Mouse (Mus musculus): ENCODE results near the gene Baiap2.

Baiap2 gene

DNA sequence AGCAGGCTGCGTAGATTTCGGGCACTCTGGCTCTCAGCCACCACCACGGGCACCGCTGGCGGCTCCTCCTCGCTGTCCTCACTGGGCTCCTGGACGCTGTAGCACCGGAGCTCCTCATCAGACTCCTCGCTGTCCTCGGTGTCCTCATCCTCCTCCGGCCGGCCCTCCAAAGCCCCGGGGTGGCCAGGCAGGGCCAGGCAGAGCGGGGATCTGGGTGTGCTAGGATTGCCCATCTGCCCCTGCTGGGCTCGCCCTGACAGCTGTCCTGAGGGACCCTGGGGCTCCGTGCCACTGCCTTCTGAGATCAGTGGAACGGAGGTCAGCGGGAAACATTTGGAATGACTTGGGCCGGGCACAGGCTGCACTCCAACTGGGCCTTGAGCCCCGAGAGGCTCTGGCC, 67.4 kb downstream of the Baiap2 start:
- in situ Hi-C loops (cut with MboI, MseI) = no loop called here

DNA sequence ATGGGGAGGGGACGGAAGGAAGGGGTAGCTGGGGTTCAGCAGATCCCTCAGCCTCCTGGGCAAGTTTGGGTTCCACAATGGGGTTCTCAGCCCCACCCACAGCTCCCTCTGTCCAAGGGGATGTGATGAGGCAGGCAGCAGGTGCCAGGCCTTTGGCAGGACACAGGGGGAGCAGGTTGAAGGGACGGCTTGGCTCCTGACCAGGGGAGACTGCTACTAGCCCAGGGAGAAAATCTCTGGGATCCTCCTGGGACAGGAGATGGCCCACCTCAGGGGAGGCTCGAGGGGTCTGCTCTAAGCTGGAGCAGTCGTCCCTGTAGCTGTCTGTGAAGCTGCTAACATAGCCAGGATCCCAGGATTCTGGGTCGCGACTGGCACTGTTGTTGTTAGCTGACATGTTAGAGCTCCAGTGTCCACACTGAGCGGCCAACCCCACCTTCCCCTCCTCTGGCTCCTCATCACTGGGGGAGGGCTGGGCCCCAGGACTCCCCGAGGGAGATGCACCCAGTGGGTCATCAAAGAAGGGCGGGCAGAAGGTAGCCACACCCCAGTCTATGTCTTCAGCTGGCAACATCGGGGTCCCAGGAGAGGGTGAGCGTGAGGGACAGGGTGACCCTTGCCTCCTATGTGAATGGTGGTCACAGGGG, 68.7 kb downstream of the Baiap2 start:
- in situ Hi-C loops (cut with MboI, MseI) = no loop called here

DNA sequence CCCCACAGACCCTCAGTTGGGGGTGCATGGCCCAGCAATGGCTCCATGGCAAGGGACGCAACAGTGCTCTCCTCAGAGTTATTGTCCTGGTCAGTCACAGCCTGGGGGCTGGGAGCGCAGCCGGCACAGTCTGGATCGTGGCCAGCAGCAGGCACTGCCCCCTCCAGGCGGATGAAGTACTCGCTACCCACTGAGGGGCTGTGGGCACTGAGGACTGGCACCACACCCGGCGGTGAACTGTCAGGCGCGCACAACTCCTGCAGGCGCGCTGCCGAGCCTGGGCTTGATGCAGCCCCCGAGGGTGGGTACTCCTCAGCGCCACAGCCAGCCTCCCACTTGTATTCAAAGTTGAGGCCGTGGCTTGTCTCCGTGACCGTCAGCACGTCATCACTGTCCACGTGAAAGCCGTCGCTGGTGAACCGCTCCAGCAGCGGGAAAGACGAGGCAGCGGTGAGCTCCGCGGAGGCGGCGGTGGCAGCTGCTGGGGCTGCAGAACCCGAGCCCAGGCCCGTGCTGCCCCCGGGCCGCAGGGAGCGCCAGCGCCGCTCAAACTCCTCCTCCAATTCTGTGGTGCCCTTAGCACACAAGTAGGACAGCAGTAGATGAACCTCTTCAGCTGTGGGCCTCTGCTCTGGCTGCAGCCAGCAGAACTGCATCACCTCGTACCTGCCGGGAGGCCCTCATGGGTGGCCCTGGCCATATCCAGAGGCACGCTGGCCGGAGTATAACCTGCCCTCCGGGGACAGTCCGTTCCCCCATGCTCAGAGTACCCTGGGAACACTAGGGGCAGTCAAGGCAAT, 69.4 kb downstream of the Baiap2 start:
- in situ Hi-C loops (cut with MboI, MseI) = no loop called here

DNA sequence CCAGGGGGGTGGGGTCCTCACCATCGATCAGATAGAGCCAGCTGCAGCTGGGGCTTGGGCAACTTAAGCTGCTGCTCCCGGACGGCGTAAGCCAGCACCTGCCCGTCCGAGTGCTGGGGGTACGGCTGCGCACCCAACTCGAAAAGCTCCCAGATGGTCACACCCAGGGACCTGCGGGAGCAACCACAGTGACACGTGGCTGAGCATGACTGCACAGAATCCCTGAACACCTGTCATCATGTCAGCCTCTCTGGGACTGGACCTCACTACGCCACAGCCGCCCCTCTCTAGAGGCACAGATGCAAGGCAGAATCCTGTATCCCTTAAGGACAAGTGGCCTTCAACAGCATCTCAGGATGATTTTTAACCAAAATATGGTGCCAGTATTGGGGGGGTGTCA, 70.1 kb downstream of the Baiap2 start:
- in situ Hi-C loops (cut with MboI, MseI) = no loop called here

DNA sequence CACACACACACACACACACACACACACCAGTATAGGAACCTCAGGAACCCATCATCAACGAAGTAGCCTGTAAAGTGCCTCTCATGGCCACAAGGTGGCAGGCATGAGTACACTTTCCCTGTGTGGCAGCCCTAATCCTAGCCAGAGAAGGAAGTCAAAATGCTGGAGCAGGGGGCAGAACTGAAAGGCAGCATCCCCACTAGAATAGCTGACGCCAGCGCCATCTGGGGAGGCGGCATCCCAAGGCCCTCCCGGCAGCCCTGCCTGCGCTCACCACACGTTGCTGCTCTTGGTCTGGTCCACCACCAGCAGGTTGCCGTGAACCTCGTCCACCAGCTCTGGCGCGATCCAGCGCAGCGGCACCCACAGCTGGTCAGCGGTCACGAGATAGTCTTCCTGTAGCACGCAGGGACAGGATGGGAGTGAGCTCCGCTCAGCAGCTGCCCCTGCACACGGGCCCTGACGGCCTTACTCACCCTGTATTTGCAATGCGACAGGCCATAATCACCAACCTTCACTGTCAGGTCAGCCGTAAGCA, 70.7 kb downstream of the Baiap2 start:
- in situ Hi-C loops (cut with MboI, MseI) = no loop called here

DNA sequence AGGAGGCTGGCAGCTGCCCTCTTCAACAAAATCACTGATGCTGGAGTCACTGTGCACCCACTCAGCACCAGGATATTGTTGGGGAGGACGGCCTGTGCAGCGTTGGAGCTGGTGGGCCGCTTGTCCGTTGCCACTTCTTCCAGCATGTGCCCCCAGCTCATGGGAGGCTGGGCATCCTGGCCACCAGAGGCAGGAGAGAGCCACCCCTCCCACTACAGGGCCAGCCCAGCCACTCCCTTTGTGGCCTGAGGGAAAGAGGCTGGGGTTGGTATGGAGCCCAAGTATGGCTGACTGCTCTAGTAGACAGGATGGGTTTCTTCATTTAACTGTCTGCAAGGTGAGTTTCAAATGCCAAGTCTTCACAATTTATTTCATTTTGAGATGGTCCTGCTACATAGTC, 72.2 kb downstream of the Baiap2 start:
- in situ Hi-C loops (cut with MboI, MseI) = no loop called here

DNA sequence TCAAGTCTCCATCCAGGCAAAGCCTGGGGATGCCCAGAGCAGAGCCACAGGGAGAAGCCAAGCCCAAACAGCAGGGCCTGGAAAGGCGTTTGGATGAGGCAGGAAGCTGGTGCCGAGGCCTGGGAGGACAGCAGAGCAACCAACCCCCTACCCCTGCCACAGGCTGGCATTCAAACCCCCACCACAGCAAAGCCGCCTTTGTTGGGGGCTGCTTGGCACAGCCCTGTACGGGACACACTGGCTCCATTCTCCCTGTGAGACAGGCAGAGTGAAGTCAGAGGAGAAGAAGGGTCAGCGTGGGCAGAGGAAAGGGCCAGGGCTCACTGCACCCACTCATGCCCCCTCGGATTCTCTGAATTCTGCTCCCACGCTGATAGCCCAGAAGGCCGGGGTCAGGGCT, 74.4 kb downstream of the Baiap2 start:
- in situ Hi-C loops (cut with MboI, MseI) = no loop called here

DNA sequence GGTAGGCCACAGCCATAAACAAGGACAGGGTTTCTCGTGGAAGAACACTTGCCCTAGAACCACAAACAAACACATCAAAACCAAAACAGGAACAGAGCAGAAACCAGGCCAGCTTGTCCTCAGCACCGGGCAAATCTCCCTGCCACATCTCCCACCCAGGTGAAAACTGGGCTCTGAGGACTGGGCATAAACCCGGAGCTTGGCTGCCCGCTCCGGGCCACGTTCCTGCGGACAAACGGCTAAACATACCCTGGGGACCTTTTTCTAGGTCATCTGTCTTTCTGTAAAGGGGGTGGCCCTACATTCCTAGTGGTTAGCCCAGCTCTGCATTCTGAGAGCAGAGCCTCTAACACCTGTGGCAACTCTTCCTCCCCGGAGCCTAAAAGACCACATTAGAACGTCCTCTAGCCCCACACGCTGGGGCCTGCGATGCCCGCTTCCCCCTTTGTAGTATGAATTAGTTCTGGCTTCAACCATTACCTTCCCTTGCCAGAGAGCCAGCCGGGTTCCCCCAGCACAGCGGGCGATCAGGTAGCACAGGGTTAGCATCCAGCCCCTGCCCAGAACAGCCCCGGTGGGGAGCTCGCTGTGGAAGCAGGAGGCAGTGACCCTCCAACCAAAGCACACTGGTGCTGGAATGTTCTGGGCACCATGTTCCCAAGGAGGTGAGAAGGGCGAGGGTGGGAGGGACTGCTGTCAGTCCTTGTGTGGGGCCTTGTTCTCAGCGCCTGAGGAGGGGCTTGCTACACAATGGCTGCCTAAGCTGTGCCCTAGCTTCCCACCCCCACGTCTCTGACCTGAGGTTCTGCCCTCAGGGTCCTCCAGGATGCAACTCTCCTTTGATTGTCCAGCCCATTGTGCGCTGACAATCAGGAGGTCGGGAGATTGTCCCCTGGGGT, 77.2 kb downstream of the Baiap2 start:
- in situ Hi-C loops (cut with MboI, MseI) = loop anchor here in 1 of 2 experiments (10.0 kb wide), 1 partner anchor 1475 kb away; no protein-coding TSS in a partner anchor

DNA sequence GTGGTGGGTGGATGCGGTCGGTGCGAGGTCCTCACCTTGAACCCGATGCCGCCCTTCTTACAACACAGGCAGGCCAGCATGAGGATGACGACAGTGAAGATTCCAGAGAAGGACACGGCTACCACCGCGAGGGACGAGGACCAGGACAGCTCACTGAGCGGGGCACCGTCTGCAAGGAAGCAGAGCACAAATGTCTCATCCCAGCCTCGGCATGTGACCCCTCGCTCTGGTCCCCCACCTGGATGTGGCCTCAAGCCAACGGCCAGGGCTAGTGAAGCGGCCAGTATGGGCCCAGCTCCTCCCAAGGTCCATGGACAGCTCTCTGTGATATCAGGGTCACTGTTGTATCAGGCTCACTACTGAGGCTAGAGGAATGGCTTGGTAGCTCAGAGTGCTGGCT, 78.8 kb downstream of the Baiap2 start:
- in situ Hi-C loops (cut with MboI, MseI) = loop anchor here in 1 of 2 experiments (10.0 kb wide), 1 partner anchor 1473 kb away; no protein-coding TSS in a partner anchor

DNA sequence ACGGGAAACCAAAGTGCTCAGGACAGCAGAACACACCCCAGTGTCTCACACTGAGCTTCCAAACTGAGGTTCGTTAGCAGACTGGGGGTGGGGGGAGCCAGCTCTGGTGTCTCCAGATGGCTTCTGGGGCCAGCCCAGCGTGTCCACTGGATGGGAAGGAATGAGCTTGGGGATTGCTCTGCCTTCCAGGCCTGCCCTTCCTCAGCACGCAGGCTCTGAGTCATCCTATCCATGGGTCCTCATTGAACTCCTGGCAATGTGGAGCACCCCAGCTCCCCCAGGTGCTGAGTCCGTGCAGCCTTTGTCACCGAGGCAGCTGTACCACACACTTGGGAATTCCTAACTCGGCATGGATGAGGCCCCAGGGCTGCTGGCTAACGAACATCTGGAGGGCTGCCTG, 79.7 kb downstream of the Baiap2 start:
- in situ Hi-C loops (cut with MboI, MseI) = loop anchor here in 1 of 2 experiments (10.0 kb wide), 1 partner anchor 1473 kb away; no protein-coding TSS in a partner anchor

DNA sequence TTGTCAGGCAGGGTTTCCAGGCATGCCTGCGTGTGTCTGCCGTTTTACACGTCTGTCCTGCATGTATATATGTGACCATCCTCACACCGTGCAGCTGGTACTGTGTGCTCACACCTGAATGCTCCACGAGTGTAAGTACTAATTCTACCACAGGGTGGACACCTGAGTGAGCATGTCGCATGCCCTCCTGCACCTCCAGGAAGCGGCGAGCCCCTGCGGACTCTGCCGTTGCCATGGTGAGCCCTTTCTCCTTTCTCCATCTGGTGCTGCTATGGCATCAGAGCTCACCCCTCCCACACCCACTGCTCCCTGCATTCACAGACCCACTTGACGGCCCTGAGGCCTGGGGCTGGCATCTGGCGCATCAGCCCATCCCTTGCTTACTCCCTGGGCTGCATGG, 80.3 kb downstream of the Baiap2 start:
- in situ Hi-C loops (cut with MboI, MseI) = loop anchor here in 1 of 2 experiments (10.0 kb wide), 1 partner anchor 1472 kb away; no protein-coding TSS in a partner anchor

DNA sequence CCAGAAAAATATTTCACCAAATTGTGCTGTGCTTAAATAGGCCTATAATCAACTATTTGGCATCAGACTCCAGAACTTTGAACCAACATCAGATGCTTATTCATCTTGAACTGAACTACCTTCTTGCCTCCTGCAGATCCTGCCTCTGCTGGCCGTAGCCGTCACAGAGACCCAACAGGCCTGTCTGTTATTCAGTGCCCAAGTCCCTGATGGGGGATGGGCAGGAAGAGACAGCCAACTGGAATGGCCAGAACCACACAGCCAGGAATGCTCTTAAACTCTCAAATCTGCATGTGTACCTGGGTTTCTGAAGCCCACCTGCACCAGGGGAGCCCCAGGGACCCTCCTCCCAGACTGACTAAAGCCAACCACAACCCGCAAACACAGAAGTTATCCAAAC, 84.4 kb downstream of the Baiap2 start:
- in situ Hi-C loops (cut with MboI, MseI) = loop anchor here in 1 of 2 experiments (10.0 kb wide), 1 partner anchor 1468 kb away; no protein-coding TSS in a partner anchor

DNA sequence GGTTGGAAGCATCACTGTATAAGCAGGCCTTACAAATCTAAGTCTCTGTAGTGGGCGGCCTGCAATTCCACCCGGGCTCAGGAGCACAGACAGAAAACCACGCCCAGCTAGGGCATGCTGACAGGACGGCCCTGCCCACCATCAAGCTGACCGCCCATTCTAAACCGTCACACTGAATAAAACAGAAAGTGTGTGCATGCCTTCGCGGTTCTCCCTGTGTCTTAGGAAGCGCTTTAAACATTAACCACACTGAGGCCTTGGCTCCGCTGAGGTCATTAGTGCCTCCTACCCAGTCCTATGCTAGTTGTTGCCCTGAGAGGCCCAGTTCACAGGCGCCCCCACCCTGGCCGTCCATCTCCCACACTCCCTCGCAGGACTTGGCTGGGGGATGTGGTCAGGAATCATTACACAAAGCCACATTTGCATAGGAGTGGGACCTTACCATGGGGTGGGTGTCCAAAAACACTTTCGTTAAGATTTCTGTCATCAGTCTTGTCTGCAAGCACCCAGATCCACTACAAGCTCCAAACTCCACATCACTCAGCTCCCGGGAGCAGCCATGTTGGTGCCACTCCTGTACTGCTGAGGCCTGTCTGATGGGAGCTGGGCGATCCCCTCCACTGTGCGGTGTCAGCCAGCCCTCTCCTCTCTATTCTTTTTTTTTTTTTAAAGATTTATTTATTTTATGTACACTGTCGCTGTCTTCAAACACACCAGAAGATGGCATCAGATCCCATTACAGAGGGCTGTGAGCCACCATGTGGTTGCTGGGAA, 85.9 kb downstream of the Baiap2 start:
- in situ Hi-C loops (cut with MboI, MseI) = loop anchor here in 1 of 2 experiments (10.0 kb wide), 1 partner anchor 1466 kb away; no protein-coding TSS in a partner anchor

DNA sequence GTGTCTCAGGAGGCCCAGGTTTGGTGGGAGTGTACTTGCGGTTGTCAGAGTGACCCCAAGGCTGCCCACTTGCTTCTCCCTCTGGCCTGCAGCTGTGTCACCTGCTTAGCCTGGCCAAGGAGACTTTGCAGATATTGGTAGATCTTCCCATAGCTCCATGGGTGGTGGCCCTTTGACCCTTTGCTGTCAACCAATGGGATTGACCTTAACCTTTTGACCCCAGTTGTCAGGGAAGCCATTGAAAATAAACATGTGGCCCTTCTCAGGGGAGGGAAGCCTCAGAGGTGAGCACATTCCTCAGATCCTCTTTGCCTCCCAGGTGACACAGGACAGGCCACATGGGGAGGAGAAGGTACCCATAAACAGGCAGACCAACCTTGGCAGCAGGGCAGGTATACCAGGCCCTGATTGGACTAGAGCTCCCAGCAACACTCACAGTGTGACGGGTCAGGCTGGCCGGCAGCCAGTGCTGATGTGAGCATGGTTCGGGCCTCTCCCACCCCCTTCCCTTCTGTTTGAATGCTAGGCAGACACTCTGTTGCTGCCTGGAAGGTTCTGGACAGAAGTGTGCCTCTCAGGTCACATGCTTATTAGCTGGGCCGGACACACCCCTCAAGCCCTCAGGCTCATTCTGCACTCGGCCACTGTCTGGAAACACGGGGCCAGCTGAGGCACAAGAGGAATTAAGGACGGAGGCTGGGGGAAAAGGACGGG, 87.0 kb downstream of the Baiap2 start:
- in situ Hi-C loops (cut with MboI, MseI) = loop anchor here in 1 of 2 experiments (10.0 kb wide), 2 partner anchors 1125 to 1465 kb away; no protein-coding TSS in a partner anchor

DNA sequence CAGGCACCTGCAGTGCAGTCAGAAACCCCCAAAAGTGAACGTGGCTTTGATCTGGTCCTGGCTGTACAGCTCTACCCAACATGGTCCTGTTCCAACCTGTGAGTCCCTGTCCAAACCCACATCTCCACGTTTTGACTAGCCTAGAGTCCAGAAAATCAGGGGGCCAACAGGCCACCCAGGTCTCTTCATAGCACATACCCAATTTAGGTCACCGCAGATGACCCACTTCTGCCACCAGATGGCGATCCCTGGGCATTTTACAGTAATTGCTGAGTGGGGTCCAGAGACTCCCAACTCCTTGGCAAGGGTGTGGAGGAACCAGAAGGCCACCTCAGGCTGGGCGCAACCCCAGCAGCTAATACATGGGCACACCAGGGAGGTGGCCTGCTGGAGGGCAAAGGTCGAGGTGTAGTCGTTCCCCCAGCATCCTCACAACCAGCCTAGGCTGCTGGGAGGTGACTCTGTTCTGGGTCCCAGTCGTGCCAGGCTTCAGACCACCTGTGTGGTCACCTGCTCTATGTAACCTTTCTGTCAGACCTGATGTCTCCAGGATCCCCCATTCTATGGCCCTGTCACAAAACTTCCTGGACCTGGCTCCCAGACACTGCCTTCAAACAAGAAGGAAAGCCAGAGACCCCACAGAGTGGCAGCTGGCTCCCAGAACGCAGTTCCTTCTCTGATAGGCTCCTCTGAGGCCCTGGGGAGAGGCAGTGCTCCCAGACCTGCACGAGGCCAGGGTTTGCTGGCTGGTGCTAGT, 87.8 kb downstream of the Baiap2 start:
- in situ Hi-C loops (cut with MboI, MseI) = loop anchor here in 1 of 2 experiments (10.0 kb wide), 1 partner anchor 1126 kb away; no protein-coding TSS in a partner anchor

DNA sequence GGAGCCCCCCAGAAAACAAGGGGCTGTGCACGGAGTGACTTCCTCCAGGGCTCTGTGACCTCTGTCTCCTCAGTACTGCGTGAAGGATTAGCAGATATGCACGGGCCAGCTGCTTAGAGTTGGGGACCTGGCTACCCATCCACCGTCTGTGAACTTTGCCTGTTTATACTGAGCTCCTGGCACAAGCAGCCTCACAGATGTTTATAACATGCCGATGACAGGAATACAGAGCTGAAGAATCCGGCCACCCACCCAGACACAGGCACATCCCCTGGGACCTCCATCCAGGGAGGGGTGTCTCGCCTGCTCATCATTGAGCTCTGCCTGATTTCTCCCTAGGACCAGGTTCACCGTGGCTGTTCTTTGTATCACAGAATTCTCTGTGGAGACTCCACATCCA, 89.5 kb downstream of the Baiap2 start:
- in situ Hi-C loops (cut with MboI, MseI) = loop anchor here in 1 of 2 experiments (10.0 kb wide), 1 partner anchor 1127 kb away; no protein-coding TSS in a partner anchor

DNA sequence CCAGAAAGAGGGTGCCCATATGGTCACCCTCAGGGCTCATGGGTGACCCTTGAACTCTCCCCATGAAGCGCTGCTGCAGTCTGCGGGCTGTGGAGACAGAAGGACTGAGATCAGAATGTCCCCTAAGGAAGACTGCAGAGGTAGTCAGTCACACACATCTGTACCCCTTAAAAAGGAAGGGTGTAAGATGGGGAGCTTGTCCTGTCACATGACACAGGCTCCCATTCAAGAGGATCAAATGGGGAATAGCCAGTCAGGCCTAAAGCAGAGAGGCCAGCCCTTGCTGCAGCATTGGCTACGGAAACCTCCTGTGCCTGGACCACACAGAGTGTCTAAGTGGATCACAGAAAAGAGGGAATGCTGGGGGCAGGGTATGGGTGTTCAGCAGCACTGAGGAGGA, 90.9 kb downstream of the Baiap2 start:
- in situ Hi-C loops (cut with MboI, MseI) = loop anchor here in 1 of 2 experiments (10.0 kb wide), 1 partner anchor 1129 kb away; no protein-coding TSS in a partner anchor

DNA sequence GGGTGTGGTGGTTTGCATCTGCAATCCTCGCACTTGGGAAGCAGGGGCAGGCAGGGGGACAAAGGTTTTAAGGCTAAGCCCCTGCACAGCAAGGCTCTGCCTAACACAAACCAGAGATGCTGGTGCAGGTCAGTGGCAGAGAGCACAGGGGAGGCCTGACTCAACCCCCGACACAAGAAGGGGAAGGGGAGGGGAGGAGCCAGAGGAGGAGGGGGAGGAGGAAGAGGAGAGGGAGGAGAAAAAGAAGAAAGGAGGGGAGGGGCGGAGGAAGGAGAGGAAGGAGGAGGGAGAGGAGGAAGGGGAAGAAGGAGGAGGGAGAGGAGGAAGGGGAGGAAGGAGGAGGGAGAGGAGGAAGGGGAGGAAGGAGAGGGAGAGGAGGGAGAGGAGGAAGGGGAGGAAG, 91.7 kb downstream of the Baiap2 start:
- in situ Hi-C loops (cut with MboI, MseI) = loop anchor here in 1 of 2 experiments (10.0 kb wide), 1 partner anchor 1130 kb away; no protein-coding TSS in a partner anchor

DNA sequence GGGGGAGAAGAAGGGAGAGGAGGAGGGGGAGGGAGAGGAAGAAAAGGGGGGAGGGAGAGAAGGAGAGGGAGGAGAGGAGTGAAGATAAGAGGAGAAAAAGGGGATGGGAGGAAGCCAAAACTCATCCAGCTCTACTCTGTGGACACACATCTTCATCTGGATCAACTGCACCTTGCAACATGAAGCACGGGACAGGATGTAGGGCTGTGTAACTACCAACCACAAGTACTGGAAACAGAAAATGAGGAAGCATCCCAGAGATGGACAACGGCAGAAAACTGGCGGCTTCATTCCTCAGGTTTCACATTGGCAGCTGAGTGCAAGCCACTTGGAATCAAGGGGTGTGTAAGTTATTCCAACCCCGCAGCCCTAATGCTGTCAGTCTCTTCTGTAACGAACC, 92.2 kb downstream of the Baiap2 start:
- in situ Hi-C loops (cut with MboI, MseI) = loop anchor here in 1 of 2 experiments (10.0 kb wide), 1 partner anchor 1130 kb away; no protein-coding TSS in a partner anchor

Measured in T-helper 17 cell (primary cell).